Mouse (Mus musculus) liver, adult 2 months (tissue): ENCODE measurements around the gene Tomm6. TPM values are rescaled to one million over a fixed set of nuclear protein-coding genes. Genes with fewer than 3 reads are reported as not detected.

Source experiments
- DNase-seq: peaks from one replicate; pipeline ENCODE4 v3.0.0-alpha.2; 2011; ENCODE audit warnings: low read depth, low spot score; ENCODE audit errors: extremely low read depth
- H3K27ac ChIP-seq: fragments of 200-500 bp; replicated peaks from 2 replicates; pipeline ENCODE4 v1.5.1; 2012; ENCODE audit warnings: low read depth, mild to moderate bottlenecking, control low read depth, inconsistent platforms, low read length; ENCODE audit not compliant: insufficient read depth
- H3K27me3 ChIP-seq: fragments of 200-500 bp; 2 replicates; pipeline ENCODE4 v1.6.1; 2012; ENCODE audit warnings: mild to moderate bottlenecking, moderate library complexity, low read length, inconsistent platforms; ENCODE audit not compliant: control insufficient read depth, insufficient read depth
- H3K36me3 ChIP-seq: fragments of 200-500 bp; 2 replicates; pipeline ENCODE4 v1.6.1; 2012; ENCODE audit warnings: low read length, inconsistent platforms; ENCODE audit not compliant: control insufficient read depth, insufficient read depth
- H3K4me1 ChIP-seq: fragments of 200-500 bp; 2 replicates; pipeline ENCODE4 v1.6.1; 2011; ENCODE audit warnings: low read length; ENCODE audit not compliant: control insufficient read depth, insufficient read depth
- H3K4me3 ChIP-seq: fragments of 200-500 bp; 2 replicates; pipeline ENCODE4 v1.5.1; 2011; ENCODE audit warnings: low read depth, mild to moderate bottlenecking, control low read depth, low read length, moderate library complexity; ENCODE audit not compliant: insufficient read depth
- H3K79me2 ChIP-seq: fragments of 200-500 bp; 2 replicates; pipeline ENCODE4 v1.6.1; 2012; ENCODE audit warnings: inconsistent platforms, mild to moderate bottlenecking, low read length, moderate library complexity; ENCODE audit not compliant: control insufficient read depth, insufficient read depth
- H3K9ac ChIP-seq: fragments of 200-500 bp; 2 replicates; pipeline ENCODE4 v1.6.1; 2012; ENCODE audit warnings: low read depth, mild to moderate bottlenecking, control low read depth, inconsistent platforms, low read length
- CTCF ChIP-seq: fragments of 200-500 bp; IDR thresholded peaks from 2 replicates; pipeline ENCODE4 v1.5.1; 2011; ENCODE audit warnings: low read depth, low read length, control low read depth
- POLR2A ChIP-seq: fragments of 200-500 bp; IDR thresholded peaks from 2 replicates; pipeline ENCODE4 v1.6.1; 2011; ENCODE audit warnings: low read length, control low read depth; ENCODE audit not compliant: insufficient read depth; ENCODE audit errors: extremely low read depth
- WGBS: fragments of 180-500 bp; shearing (Covaris S2); methylation state at CpG from one replicate; pipeline ENCODE4 v1.1.7; 2018; 5-methylcytosine and 5-hydroxymethylcytosine counted together
- polyA plus RNA-seq: library from polyadenylated mRNA; depleted of rRNA; stranded (reverse); fragments of >200 nt; gene quantifications from 2 replicates; pipeline ENCODE4 v1.2.3, GENCODE M21; 2012
- total RNA-seq: library from RNA; depleted of rRNA; stranded (reverse); fragments of >200 nt; gene quantifications from 2 replicates; pipeline ENCODE4 v1.2.3, GENCODE M21; 2014

Gene Tomm6
- total and polyA plus RNA-seq, 2 experiments, result 30.6 to 97.6 TPM

DNA sequence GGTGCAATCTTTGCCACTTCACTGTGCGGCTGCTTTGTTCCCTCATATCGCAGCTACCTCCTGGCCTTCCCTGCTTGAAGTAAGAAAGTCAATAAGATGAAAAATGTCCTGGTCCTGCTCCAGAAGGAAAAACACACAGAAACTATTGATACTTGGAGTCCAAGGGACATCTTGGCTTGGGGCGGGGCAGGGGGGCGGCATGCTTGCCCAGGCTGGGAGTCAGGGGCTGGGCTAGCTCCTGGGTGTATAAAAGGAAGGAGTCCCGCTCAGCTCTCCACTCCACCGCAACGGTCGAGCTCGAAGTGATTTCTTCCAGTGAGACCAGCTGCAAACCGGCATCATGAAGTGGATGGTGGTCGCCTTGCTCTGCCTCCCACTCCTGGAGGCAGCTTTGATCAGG, 38.4 kb upstream of the Tomm6 start, which contains the start of gene Pgc:
Pgc (plus strand) TSS at position 277 of the 400 bp plus-strand sequence.
- 84% methylated on average over 11 of the region's 11 CpGs for WGBS
- no peak for TF ChIP-seq POLR2A
- TF ChIP-seq CTCF, result no peak
- no peak within 1 kb of the TSS for H3K4me3 ChIP-seq

DNA sequence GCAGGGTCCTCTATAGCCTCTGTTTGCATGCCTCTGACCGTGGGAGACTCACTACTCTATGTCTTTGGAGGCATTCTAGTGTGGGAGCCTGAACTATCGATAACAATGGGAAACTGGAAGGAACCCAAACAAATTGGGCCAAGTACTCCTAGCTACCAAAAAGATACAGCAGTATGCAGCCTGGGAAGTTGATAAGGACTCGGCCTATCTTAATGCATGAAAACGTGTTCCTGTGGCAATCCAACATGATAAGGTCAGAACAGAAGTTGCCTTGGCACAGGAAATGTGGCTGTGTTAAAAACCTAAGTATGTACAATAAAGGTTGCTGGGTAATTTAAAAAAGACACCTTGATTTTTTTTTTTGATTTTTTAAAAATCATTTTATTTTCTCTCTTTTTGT, 33.0 kb upstream of the Tomm6 start:
- H3K79me2 ChIP-seq, result no peaks in the 10 kb centered on the region
- no peaks in the 10 kb centered on the region for H3K27me3 ChIP-seq
- TF ChIP-seq CTCF (no peak), POLR2A (no peak)
- H3K9ac ChIP-seq, result no peak overlapping the region
- H3K36me3 ChIP-seq, result no peaks in the 10 kb centered on the region
- 69% methylated on average over 4 of the region's 4 CpGs for WGBS
- no peak overlapping the region for H3K27ac ChIP-seq
- H3K4me3 ChIP-seq, result no peak overlapping the region
- DNase-seq, result no peak
- H3K4me1 ChIP-seq, result no peaks in the 10 kb centered on the region

More for the DNA sequence above, 38.4 kb upstream of the Tomm6 start, which contains the start of gene Pgc:
- Histone ChIP-seq H3K27ac (no peak within 1 kb of the TSS), H3K36me3 (no peaks in the 10 kb centered on the region), H3K4me1 (no peaks in the 10 kb centered on the region), H3K9ac (no peak within 1 kb of the TSS), H3K27me3 (no peaks in the 10 kb centered on the region), H3K79me2 (no peaks in the 10 kb centered on the region)
- no peak for DNase-seq

DNA sequence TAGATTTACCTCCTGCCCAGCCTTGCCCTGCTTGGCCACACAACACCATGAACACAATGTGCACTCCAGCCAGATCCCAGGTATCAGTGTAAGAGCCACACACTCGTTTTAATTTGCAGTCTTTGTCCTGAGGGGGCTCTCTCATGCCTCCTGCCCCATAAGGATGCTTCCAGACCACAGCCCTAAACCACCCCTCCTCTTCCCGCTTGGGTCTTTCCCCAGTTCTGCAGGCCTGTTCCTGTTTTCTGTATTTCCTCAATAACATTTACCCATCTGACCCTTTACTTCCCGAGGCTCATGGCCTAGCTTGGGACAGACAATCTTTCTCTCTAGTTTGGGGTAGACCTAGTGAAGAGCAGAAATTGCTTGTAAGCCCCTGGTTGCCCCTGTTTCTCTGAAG, 26.9 kb upstream of the Tomm6 start:
- WGBS, result 63% methylated on average over 3 of the region's 3 CpGs
- H3K36me3 ChIP-seq, result no peaks in the 10 kb centered on the region
- no peaks in the 10 kb centered on the region for H3K4me1 ChIP-seq
- H3K27me3 ChIP-seq, result no peaks in the 10 kb centered on the region
- H3K4me3 ChIP-seq, result no peak overlapping the region
- TF ChIP-seq CTCF, result no peak
- H3K27ac ChIP-seq, result no peak overlapping the region
- no peak for DNase-seq
- H3K79me2 ChIP-seq, result no peaks in the 10 kb centered on the region
- no peak overlapping the region for H3K9ac ChIP-seq

DNA sequence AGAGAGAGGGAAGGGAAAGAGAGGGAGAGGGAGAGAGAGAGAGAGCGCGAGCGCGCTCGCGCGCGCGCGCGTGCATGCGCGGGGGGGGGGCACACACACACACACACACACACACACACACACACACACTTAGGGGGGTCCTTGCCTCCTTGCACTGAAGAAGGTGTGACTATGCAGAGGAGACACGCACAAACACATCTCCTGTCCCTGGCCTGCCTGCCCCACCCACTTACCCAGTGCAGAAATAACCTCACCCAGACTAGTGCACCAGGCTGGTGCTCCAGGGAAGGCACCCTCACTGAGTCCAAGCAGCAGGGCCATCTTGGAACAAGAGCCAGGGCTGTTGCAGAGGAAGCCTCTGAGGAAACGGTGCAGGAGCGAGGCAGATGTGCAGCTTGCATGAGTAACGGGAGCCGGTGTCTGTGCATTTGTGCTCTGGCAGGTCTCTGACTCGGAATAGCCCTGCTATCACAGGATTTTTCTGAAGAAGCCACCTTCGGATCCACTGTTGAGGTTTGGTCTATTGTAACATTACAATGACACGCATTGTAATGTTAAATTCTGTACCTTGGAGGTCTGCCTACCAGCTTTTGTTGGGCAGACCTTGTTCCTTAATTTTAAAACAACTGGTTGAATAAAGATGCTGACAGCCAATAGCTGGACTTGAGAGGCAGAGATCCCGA, 24.8 kb upstream of the Tomm6 start:
- H3K27me3 ChIP-seq, result no peaks in the 10 kb centered on the region

DNA sequence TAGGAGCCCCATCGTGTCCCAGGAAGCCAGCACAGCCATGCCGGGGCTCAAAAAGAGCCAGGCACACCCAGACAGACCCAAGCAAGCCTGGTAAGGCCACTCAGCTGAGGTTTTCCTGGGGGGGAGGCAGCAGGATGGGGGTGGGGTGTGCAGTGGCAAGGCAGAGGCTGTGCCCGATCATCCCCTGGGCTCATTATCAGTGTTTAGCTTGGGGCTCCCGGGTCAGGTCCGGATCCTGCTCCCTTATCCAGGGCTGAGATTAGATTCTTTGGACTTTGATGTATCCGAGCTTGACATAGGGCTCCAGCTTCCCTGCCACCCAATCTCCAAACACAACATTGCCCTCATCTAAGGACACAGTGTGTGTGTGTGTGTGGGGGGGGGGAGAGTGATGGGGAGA, 23.7 kb upstream of the Tomm6 start:
- no peaks in the 10 kb centered on the region for H3K4me1 ChIP-seq
- no peaks in the 10 kb centered on the region for H3K27me3 ChIP-seq
- H3K36me3 ChIP-seq, result no peaks in the 10 kb centered on the region
- H3K9ac ChIP-seq, result no peak overlapping the region
- TF ChIP-seq CTCF (no peak), POLR2A (no peak)
- no peak overlapping the region for H3K27ac ChIP-seq
- H3K4me3 ChIP-seq, result no peak overlapping the region
- H3K79me2 ChIP-seq, result no peaks in the 10 kb centered on the region
- WGBS, result 28% methylated on average over 6 of the region's 6 CpGs
- DNase-seq, result no peak

More for the DNA sequence above, 24.8 kb upstream of the Tomm6 start:
- TF ChIP-seq POLR2A, result no peak
- no peak for TF ChIP-seq CTCF
- H3K27ac ChIP-seq, result no peak overlapping the region
- DNase-seq, result no peak
- no peaks in the 10 kb centered on the region for H3K79me2 ChIP-seq
- 75% methylated on average over 22 of the region's 22 CpGs for WGBS
- H3K4me3 ChIP-seq, result no peak overlapping the region
- H3K36me3 ChIP-seq, result no peaks in the 10 kb centered on the region
- no peaks in the 10 kb centered on the region for H3K4me1 ChIP-seq
- H3K9ac ChIP-seq, result no peak overlapping the region

DNA sequence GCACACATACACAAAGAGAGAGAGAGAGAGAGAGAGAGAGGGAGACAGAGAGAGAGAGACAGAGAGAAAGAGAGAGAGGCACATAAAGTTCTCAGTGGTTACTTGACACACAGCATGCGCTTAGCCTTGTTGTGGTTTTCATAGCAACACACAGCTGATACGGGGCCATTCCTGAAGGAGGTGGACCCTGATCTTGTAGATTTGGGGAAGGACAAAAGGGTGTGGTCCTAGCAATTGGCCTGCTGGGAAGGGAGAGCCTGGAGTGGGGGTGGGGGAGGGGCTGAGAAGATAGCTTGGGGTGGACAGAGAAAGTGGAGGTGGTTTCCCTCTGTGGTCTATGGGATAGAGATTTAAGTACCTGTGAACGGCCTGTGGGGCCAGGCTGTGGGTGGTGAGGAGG, 21.9 kb upstream of the Tomm6 start:
- no peaks in the 10 kb centered on the region for H3K79me2 ChIP-seq
- WGBS, result 90% methylated on average over 3 of the region's 3 CpGs
- no peak overlapping the region for H3K9ac ChIP-seq
- H3K36me3 ChIP-seq, result no peaks in the 10 kb centered on the region
- no peak for TF ChIP-seq CTCF
- TF ChIP-seq POLR2A, result no peak
- no peak overlapping the region for H3K4me3 ChIP-seq
- no peaks in the 10 kb centered on the region for H3K4me1 ChIP-seq
- no peaks in the 10 kb centered on the region for H3K27me3 ChIP-seq
- no peak for DNase-seq
- no peak overlapping the region for H3K27ac ChIP-seq
